Mouse (Mus musculus) 3134 (cell line): Measurements from ENCODE around the gene Rnf126.

ENCODE experiments used
- DNase-seq: peaks from one replicate; pipeline ENCODE4 v3.0.0-alpha.2; 2011; ENCODE audit warnings: low spot score; ENCODE audit not compliant: insufficient read length; ENCODE audit errors: extremely low read depth

Rnf126 gene

DNA sequence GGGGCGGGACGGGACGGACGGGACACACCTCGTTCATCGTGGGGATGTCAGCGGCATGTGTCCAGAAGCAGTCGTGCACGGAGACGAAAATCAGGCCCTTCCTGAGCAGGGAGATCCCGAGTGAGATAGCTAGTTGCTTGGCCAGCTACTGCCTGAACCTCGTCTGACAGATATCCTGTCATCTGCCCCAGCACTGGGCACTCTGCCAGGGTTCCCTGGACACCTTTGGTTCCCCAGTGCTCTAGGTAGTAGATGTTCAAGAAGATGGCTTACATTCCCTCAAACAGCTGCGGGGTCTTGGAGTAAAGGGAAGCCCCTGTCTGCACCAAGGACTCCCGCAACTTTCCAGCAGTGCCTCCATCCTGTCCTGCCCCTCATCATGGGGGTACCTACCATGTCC lies 30.0 kb downstream of the Rnf126 start:
- no peak for DNase-seq

- no peak for DNase-seq
These were observed 31.4 kb downstream of the Rnf126 start for GRCm38 (mm10) chr10:79735361-79735760.

DNA sequence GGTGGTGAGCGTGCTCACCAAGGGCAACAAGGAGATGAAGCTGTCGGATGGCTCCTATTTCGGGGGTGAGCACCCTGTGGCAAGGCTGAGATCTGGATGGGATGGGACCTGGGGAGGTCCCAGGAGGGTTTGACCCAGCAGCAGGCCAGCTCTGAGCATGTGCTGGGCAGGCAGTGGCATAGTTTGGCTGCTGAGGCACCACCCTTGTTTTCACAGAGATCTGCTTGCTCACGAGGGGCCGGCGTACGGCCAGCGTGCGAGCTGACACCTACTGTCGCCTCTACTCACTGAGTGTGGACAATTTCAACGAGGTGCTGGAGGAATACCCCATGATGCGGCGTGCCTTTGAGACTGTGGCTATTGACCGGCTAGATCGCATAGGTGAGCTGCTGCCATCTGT lies 32.9 kb downstream of the Rnf126 start:
- DNase-seq = no peak

DNA sequence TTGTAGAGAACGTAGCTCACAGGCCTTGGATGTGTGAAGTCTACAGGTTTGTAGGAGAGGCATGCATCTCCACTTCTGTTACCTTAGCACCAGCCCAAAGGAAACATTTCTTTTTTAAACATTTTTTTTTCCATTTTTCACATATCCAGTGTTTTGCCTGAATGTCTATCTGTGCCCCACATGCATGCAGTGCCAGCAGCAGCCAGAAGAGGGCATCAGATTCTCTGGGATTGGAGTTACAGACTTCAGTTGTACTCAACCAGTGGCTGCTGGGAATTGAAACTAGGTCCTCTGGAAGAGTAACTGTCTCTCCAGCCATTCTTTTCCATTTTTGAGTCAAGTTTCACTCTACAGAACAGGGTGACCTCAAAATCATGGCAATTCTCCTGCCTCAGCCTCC lies 34.3 kb downstream of the Rnf126 start:
- no peak for DNase-seq

DNA sequence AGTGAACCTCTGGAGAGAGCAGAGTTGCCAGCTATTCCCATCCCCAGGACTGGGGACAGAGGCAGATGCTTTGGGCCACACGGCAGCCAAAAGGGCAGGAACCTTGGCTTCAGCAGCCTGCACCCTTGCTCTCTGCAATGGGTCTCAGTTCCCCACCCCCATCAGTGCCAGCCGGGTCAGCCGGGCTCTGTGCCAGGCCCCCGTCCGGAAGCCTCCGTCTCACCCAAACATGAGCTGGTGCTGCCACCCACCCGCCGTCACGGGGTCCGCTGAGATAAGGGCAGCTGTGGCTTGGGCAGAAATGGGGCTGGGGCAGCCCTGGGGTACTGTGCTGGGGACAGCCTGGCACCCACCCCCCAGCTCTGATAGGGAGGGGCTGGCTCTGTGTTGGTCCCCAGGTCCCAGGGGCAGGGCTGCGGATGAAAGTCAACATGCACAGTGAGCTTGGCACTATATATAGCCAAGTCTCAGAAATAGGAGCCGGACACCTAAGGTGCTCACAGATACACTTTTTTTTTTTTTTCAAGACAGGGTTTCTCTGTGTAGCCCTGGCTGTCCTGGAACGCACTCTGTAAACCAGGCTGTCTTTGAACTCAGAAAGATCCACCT lies 37.3 kb downstream of the Rnf126 start:
- no peak for DNase-seq

DNA sequence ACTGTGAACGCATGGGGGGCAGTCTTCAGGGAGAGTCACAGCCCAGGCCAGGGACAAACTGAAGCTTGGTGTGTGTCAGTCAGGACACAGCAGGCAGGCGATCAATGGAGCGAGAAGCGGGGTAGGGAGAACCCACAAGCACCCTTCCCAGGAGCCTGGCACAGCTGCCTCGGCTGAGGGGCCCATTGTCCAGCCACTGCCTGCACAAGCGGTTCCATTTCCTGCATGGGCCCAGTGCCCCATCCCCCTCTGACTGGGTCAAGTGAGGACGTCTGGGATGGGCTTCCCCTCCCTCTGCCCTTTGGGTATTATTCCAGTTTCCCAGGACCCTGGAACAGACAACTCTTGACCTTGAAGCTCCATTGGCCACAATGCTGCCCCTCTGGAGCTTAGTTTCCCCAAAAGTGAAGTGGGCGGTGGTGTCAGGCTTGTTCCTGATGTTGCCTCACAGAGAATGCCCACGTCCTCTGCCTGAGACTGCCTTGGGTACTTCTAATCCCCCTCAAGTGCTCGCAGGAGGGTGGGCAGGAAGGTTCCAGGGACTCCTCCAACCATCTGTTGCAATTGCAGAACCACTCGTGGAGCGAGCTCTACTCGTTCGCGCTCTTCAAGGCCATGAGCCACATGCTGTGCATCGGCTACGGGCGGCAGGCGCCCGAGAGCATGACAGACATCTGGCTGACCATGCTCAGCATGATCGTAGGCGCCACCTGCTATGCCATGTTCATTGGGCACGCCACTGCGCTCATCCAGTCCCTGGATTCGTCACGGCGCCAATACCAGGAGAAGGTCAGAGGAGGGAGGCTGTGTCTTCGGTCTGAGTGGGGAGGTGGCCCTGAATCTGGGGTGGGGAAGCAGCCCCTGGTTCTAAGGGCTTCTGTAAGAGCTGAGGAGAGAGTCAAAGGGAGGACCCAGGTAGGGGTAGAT lies 38.2 kb downstream of the Rnf126 start:
- no peak for DNase-seq

DNA sequence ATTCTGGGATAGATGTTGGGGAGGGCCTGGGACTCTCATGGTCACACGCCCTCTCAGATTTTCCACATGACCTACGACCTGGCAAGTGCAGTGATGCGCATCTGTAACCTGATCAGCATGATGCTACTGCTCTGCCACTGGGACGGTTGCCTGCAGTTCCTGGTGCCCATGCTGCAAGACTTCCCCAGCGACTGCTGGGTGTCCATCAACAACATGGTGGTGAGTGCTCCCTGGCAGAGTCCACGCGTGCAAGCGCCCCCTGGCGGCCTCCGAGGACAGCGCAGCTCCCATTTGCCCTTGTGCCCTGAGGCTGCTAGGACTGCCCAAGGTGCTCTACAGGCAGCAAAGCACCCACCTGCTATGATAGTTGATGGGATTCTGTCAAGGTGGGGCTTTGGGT lies 40.7 kb downstream of the Rnf126 start:
- DNase-seq = peak; percentile 68

DNA sequence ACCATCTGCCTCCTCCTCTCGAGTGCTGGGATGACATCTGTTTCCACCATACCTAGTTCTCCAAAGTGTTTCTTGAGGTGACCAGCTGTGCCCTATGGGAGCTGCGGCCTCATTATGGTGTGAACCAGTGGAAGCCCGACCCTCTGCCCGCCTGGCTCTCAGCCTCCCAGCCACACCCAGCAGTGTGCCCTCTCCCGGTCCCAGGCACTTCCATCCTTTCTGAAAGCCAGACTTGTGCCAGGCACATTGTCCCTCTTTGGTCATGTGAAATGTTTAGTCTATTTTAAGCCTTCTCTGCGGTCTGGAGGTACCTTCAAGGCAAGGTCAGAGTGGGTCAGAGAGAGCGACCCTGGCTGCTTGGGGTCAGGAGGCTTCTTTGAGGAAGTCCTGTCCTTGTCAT lies 43.1 kb downstream of the Rnf126 start:
- DNase-seq = no peak

GRCm38 (mm10) chr10:79723047-79723446 lies 43.7 kb downstream of the Rnf126 start:
- DNase-seq = no peak

- no peak for DNase-seq
These were observed 45.7 kb downstream of the Rnf126 start for GRCm38 (mm10) chr10:79721089-79721488.

DNA sequence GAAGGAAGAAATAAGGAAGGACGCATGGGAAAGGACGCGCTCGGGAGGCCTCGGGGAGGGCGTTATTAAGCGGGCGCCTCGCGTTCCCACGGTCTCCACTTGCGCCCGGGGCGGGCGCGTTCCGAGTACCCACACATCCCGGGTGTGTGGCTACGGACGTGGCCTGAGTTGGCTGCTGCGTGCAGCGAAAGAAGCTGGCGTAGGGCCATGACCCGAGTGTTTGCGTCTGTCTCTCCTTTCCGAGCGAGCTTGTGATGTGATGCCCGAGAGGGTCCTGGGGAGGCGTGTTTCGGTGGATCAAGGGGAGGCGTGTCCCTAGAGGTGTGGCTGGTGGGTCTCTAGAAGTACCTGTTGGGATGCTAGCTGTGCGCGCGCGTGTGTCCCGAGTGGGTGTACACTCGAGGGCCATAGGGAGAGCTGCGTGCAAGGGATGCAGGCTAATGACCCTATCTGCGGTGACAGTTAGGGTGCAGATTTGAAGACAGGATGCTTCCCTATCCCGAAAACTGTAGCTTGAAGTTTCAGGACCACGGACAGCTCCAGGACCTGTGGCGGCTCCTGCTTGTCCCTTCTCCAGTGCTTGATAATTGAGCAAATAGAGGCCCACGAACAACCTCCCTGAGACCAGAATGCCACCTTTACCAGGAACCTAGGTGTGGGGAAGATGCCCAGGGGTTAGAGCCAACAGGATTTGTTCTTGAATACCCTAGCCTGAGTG lies 49.0 kb downstream of the Rnf126 start:
- DNase-seq = no peak

DNA sequence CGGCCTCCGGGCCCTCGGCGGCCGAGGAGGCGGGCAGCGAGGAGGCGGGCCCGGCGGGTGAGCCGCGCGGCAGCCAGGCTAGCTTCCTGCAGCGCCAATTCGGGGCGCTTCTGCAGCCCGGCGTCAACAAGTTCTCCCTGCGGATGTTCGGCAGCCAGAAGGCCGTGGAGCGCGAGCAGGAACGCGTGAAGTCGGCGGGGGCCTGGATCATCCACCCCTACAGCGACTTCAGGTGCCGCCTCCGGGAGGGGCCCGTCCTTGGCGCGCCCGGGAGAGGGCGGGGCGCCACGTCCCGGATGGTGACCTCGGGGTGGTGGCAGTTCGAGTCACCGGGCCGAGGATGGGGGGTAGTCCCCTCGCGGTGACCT lies 49.8 kb downstream of the Rnf126 start:
- DNase-seq = no peak

DNA sequence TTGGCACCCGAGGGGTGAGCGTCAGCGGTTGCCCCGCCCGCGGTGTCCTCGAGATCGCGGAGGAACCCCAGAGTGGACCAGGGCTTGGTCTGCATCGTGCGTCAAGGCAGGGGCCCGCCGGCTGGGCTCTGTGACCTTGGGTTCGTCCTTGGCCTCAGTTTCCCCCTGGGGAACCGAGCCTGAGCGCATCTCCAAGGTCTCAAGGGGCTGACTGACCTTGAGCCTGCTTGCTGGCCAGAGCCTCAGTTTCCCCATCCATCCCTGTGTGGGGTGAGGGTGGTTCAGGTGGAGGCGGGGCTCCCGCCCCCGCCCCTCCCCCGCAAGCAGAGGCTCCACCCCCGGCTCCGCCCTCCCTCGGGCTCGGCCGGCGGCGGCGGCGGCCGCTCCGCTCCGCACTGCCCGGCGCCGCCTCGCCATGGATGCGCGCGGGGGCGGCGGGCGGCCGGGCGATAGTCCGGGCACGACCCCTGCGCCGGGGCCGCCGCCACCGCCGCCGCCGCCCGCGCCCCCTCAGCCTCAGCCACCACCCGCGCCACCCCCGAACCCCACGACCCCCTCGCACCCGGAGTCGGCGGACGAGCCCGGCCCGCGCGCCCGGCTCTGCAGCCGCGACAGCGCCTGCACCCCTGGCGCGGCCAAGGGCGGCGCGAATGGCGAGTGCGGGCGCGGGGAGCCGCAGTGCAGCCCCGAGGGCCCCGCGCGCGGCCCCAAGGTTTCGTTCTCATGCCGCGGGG lies 50.3 kb downstream of the Rnf126 start, which contains the start of gene Hcn2:
TSS of gene Hcn2 (plus strand) at position 381 of the 734 bp plus-strand sequence.
- DNase-seq = no peak

DNA sequence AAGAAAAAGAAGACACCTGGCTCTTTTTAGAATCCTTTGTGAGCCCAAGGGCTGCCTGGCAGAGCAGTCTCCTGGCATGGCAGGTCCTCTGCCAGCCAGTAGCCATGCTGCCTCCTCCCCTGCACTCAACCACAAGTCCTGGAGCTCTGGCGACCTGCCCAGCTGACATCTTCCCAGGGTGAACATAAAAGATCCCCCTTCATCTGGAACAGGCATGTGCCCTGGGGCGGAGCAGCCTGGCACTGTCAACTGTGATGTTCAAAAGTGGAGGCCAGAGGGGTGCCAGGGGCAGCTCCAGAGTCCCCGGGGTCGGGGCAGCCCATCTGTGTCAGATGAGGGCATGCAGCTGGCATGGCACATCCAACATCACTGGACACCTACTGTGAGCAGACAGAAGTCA lies 51.8 kb downstream of the Rnf126 start:
- DNase-seq = no peak

GRCm38 (mm10) chr10:79713163-79713562 lies 53.6 kb downstream of the Rnf126 start:
- DNase-seq = no peak

- no peak for DNase-seq
These were observed 54.1 kb downstream of the Rnf126 start for GRCm38 (mm10) chr10:79712499-79713126.

DNA sequence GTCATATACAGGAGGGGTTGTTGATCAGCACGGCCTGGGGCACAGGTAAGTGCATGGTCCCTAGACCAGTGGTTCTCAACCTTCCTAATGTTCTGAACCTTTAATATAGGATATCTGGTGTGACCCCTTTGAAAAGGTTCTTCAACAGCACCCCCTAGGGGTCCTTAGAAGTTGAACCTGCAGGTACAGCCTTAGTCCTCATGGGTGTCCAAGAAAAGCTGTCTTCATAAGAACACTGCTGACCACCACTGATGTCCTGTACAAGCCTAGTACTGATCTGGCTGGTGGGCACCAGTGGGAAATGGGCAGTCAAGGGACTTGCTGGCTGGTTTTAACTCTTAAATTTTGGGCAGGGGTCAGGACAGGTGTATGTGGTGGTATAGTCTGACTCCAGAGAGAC lies 54.7 kb downstream of the Rnf126 start:
- DNase-seq = no peak

- DNase-seq = no peak
These were observed 57.4 kb downstream of the Rnf126 start for GRCm38 (mm10) chr10:79709307-79709706.

GRCm38 (mm10) chr10:79708668-79709067 lies 58.1 kb downstream of the Rnf126 start:
- no peak for DNase-seq
